Mouse (Mus musculus) layer of hippocampus, adult 8-10 months (tissue): ENCODE measurements around the gene Hexb. TPM values are rescaled to one million over a fixed set of nuclear protein-coding genes. Genes with fewer than 3 reads are reported as not detected.
"Not testable (repeated sequence)": the region's sequence is repeated elsewhere in the genome, so short reads cannot be mapped to it uniquely, and the experiment has no call there.

Source experiments
- DNase-seq, 2 experiments: peaks; one replicate each; pipeline ENCODE4 v3.0.0; 2022; ENCODE audit warnings: low spot score in 2 of 2
- total RNA-seq, 4 experiments: library from RNA; stranded (reverse); gene quantifications; 2 replicates each; pipeline ENCODE4 v1.2.4; 2022

Hexb gene
- total RNA-seq, 4 experiments from 2014 or later, result 114 to 546 (median 290) TPM

DNA sequence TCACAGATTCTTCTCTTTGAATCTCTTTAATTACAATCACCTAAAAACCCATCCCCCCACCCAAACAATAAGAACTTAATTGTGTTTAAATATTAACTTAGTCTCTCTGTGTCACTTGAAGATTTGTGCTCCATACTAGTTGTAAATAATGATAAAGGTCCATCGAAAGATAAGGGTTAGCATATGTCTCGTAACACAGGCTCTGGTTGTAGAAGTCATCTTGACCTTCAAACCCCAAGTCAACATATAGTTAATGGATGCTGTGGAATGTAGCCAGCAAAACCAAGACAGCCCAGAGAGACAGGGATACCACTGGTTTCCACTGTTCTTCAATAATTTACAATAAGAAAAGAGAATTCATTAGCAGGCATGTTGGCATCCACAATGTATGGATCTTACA lies 14.0 kb downstream of the Hexb start:
- DNase-seq, result no peak

DNA sequence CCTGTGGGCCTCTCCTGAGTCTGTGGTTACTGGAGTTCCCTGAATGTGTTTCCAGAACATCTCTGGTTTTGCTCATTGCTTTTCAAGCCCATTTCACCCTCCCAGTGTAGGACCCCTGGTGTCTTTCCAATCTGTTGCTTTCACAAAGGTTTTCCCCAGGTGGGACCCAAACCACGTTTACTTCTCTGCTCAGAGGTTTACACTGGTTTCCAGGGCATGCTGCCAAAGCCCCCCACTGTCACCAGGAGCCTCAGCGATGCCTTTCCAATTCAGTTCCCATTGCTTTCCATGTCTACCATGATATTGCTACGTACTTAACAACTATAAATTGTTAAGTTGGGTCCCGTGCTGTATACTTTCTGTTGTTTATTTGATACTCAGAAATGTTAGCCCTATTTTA lies 15.3 kb downstream of the Hexb start:
- no peak for DNase-seq

DNA sequence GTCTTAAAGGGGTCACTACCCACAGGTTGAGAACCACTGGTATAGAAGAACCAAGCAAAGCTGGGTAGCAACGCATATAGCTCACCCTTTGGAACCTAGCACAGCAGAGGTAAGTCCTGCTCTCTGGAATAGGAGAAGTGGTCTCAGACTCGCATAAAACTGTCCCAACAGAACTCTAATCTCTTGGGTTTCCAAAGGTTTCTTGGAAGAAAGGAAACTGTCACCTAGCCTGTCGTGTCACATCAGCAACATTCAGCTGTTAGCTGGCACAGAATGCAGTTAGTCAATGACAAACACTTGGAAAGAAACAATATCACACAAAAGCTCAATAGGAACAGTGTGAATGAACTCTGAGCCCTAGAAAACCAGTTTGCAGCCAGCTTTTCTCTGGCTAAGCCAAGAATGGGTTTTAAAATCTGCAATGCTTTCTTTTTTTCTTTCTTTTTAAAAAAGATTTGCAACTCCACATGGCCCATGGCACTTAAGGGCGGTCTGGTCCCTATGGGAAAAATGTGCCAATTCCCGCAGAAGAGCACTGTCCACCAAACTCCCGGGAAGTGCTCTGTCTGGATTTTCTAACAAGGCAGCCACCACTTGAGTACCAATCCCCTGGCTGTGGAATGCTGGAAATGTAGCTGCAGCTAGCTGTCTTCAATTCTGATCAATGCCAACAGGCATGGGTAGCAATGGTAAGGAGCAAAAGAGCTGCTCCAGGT lies 17.9 kb downstream of the Hexb start:
- DNase-seq, result no peak

DNA sequence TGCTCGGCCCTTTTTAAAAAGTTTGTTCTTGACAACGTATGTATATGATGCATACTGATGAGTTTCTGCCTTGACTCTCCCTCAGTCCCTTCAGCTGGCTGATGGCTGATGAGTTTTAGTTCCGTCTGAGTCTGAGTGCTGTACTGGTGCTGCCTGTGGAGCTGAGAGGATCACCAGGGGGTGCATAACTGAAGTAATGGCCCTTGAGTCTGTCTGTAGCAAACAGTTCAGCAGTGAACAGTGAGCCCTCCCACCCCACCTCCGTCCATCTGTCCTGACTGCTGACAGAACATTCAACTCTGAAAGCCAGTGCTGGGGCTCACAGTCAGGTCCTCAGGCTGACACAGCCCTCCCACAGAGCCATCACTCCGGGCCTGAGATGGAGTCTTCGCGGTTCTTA lies 19.2 kb downstream of the Hexb start:
- no peak for DNase-seq

DNA sequence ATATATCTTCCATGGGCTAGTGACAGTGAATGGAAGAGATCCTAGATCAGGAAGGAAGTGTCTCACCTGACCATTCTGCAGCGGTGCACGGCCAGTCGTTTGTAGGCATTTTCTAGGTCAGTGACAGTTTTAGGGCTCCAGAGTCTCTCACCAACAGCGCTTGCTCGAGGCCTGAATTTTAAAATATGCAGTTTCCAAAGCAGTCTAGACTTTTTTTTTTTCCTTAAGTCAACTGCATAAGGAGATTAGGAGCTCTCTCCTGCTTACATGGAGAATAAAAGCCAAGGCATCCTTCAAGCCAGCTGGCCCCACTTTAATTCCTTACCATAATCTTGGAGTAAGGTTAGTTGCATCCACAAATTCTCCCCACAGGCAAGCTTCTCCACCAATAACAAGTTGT lies 21.4 kb downstream of the Hexb start:
- no peak for DNase-seq

DNA sequence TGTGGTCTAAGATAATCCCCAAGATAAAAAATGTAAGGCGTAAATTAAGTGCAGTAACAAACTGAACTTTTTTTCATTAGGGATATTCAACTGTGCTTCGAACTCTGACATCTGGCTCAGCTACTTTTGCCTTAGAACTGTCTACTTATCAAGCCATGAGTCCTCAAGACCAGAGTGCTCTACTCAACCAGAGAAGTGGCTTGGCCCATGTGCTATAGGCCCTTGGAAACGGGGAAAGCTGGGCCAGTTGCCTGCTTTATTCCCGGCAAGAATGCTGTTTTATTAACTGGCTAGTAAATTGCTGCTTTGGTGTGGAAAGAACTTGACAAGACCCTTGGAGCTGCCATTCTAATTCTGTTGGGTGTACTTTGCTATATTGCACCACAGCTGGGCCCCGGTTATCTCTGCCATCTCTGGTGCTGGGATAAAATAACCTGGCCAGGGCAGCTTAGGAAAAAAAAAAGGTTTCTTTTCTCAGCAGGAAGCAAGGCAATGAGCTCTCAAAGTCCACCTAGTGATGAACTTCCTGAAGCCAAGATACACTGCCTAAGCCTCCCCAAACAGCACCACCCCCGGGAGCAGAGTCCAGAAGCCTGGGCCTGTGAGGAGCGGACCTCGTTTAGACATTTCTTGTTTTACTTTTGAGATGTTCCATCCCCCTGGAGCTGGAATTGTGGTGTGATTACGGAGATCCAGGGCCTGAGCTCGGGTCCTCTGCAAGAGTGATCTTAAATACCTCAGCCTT lies 22.5 kb downstream of the Hexb start:
- DNase-seq, result no peak

DNA sequence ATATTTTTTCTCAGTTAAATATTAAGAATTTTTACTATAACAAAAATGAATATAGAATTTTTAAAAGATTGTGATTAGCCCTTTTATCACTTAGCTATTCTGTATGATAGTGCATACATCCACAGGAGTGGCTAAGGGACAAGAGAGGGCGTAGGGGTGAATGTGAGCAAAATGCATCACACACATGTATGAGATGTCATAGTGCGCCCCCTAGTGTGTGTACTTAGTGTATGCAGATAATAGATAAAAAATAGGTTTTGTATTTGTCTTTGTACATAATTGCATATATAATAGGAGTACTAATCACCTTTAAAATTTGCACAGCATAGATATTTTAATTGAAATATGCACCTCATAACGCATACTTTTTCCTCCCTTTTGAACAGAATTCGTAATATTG lies 52.3 kb downstream of the Hexb start:
- no peak for DNase-seq

DNA sequence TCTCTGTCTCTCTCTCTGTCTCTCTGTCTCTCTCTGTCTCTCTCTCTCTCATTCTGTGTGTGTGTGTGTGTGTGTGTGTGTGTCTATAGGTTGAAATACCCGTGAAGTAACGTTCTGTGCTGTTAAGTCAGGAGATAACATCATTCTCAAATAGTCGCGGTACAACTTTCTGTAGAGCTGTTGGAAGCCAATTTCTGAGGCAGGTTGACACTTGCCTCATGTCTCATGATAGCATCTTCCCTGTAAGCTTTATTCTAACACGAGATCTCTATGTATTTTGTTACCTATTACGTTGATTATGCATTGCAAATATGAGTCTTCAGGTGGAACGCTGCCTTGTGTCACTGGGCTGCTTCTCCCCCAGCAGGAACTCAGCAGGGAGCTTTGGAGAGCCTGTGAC lies 55.8 kb downstream of the Hexb start:
- no peak for DNase-seq

DNA sequence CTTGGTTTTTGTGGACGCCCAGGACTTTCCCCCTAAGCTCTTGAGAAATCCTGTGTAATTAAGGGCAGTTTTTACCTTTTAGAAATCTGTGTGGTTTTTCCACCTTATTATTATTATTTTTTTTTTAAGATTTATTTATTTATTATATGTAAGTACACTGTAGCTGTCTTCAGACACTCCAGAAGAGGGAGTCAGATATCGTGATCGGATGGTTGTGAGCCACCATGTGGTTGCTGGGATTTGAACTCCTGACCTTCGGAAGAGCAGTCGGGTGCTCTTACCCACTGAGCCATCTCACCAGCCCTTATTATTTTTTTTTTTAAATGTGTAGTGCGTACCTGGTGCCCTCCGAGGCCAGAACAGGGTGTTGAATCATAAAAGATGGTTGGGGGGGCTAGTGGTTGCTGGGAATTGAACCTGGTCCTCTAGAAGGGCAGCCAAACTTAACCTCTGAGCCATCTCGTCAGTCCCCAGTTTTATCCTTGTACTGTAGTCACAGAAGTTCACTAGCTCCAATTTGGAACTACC lies 59.7 kb downstream of the Hexb start:
- not testable (repeated sequence) for DNase-seq

DNA sequence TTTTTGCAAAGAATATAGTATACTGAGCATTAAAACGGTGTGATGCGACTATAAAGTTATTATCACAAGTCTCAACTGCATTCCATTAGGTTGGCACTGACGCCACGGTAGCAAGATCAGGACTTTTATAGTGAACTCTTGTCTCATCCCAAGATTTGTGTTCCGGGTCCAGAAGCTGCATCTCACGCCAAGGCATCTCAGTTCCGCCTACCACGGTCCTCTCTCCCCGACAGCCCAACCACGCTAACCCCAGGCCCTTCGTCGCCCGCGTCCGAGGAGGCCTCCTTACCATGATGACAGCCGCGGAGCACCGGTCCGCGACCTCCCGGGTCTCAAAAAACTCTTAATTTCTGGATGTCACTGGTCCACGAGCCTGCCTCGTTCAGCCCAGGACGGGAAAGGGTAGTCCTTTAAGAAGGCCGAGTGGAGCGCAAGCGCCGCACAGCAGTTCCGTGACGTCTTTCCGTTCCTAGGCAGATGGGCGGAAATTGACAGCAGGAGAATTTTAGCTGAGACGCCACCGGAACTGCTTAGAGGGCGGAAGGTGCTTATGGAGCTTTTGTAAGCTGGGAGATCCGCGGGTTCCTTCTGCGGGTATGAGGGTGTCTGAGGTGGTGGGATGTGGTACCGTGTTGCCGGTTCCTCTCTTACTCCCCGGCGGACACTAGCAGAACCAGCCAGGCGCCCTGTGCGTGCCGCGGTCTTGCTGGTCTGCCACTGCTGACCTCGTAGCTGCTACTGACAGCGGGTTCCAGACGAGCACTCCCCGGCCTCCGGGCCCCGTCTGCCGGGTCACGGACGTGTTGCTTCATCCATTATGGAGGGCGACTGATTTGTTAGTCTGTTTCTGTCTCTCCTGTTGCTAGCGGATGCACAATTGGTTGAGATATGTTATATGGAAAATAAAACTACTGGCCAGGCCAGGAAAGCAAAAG lies 60.4 kb downstream of the Hexb start, which contains the start of the genes Gfm2 and Nsa2:
TSS of gene Gfm2 (plus strand) at position 472 of the 935 bp plus-strand sequence.
TSS of gene Nsa2 (minus strand) at position 472 of the 935 bp plus-strand sequence.
- peak; percentile 88 to 92 for DNase-seq

DNA sequence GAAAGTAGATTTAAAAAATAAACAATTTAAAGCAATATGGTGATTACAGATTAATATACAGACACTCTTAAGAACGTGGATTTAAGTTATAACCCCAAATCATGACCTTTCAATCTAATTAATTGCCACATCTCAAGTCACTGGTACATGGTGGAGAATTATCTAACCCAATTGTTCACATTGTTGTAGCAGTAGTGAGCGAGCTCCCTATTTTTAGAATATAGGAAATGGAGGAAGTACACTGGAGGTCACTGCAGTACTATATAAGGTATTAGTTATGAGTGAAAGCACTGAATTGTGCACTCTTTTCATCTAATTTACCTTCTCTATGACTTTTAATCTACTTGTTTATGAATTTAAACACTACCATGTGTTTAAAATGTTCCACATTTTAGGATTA lies 67.7 kb downstream of the Hexb start:
- DNase-seq, result not testable (repeated sequence)

DNA sequence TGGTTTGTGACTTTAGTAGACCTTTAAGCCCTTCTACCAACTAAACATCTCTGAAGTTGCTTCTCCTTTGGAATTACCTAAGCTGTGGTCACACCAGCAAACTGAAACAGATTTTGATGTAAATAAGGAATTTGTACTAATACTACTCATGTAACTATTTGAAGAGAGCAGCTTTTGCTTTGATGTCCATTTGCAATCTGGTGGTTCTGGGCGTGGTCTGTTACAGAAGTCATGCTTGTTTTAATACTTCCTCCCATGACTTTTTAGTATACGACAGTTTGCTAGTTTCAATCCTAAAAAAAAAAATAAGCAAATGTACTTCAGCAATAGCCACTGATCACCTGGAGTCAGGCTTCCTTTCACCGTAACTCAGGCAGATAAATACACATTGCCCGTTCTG lies 68.5 kb downstream of the Hexb start:
- not testable (repeated sequence) for DNase-seq

Other genes with a start within 250 kb of the Hexb start
- gene 1700029F12Rik, start 164.0 kb downstream of the Hexb start, total RNA-seq, result not detected
- 10 to 100 TPM; 38.5 to 43.1 (median 40.1) TPM for gene Fam169a, start 131.1 kb downstream of the Hexb start, total RNA-seq
- gene Gm6169, start 99.1 kb downstream of the Hexb start, total RNA-seq, result under 1 TPM in 2 of 4 experiments, not detected in 2; 0.43 to 0.87 TPM
- gene Gfm2, start 60.4 kb downstream of the Hexb start, total RNA-seq, result 10 to 100 TPM; 24.0 to 36.5 (median 30.5) TPM
- 10 to 100 TPM; 33.2 to 55.1 (median 44.1) TPM for gene Nsa2, start 60.4 kb downstream of the Hexb start, total RNA-seq
- gene Enc1, start 42.7 kb upstream of the Hexb start, total RNA-seq, result 100 to 1,000 TPM; 584 to 717 (median 649) TPM